Mouse (Mus musculus): ENCODE data around the gene Olfm1. TPM values are rescaled to one million over a fixed set of nuclear protein-coding genes. Genes with fewer than 3 reads are reported as not detected.

The Olfm1 gene
- total RNA-seq, 2 experiments from 2014 or later = 6.0 to 14.3 TPM

Other genes with a start within 250 kb of the Olfm1 start
- not detected for gene Fcnb, start 108.1 kb upstream of the Olfm1 start, total RNA-seq (2021)

Measured in gastrocnemius, adult 18-20 months (tissue).